Mouse (Mus musculus): ENCODE data around the gene Apobec3. TPM values are rescaled to one million over a fixed set of nuclear protein-coding genes. Genes with fewer than 3 reads are reported as not detected.

Apobec3 gene
- 41.0 and 57.2 TPM in 2 replicates for total RNA-seq (2023)

GRCm38 (mm10) chr15:79891436-79892212 lies at the start of gene Apobec3:
Gene Apobec3 (plus strand): TSS chr15:79891659.

Other genes with a start within 250 kb of the Apobec3 start
- 2.2 and 3.6 TPM in 2 replicates for gene Fam227a, start 232.7 kb upstream of the Apobec3 start, total RNA-seq (2023)
- 18.5 and 21.2 TPM in 2 replicates for gene Cby1, start 232.5 kb upstream of the Apobec3 start, total RNA-seq (2023)
- 98.8 and 117 TPM in 2 replicates for gene Tomm22, start 220.8 kb upstream of the Apobec3 start, total RNA-seq (2023)
- gene Josd1, start 203.7 kb upstream of the Apobec3 start, total RNA-seq (2023), result 24.1 and 31.5 TPM in 2 replicates
- gene Gtpbp1, start 200.8 kb upstream of the Apobec3 start, total RNA-seq (2023), result 95.9 and 107 TPM in 2 replicates
- 664 and 823 TPM in 2 replicates for gene Sun2, start 149.1 kb upstream of the Apobec3 start, total RNA-seq (2023)
- 8.1 and 8.8 TPM in 2 replicates for gene Dnal4, start 113.8 kb upstream of the Apobec3 start, total RNA-seq (2023)
- gene Nptxr, start 86.9 kb upstream of the Apobec3 start, total RNA-seq (2023), result 0.09 and 0.25 TPM in 2 replicates
- not detected in 2 replicates for gene Npcd, start 57.4 kb upstream of the Apobec3 start, total RNA-seq (2023)
- 2.2 and 2.3 TPM in 2 replicates for gene Cbx6, start 57.0 kb upstream of the Apobec3 start, total RNA-seq (2023)
- gene Cbx7, start 79.5 kb downstream of the Apobec3 start, total RNA-seq (2023), result 4.6 and 7.0 TPM in 2 replicates
- 0.25 and 0.61 TPM in 2 replicates for gene Pdgfb, start 123.3 kb downstream of the Apobec3 start, total RNA-seq (2023)
- gene Syngr1, start 199.7 kb downstream of the Apobec3 start, total RNA-seq (2023), result 2.9 and 5.6 TPM in 2 replicates
- gene Rpl3, start 200.2 kb downstream of the Apobec3 start, total RNA-seq (2023), result 281 and 303 TPM in 2 replicates
- 15.0 and 15.9 TPM in 2 replicates for gene Tab1, start 241.5 kb downstream of the Apobec3 start, total RNA-seq (2023)

Measured in neutrophil, adult 65 days (primary cell).